Mouse (Mus musculus): ENCODE measurements around the gene Tmem108. TPM values are rescaled to one million over a fixed set of nuclear protein-coding genes. Genes with fewer than 3 reads are reported as not detected.

Tmem108 gene
- total RNA-seq, 2 experiments from 2014 or later: 4.1 to 5.9 TPM

DNA sequence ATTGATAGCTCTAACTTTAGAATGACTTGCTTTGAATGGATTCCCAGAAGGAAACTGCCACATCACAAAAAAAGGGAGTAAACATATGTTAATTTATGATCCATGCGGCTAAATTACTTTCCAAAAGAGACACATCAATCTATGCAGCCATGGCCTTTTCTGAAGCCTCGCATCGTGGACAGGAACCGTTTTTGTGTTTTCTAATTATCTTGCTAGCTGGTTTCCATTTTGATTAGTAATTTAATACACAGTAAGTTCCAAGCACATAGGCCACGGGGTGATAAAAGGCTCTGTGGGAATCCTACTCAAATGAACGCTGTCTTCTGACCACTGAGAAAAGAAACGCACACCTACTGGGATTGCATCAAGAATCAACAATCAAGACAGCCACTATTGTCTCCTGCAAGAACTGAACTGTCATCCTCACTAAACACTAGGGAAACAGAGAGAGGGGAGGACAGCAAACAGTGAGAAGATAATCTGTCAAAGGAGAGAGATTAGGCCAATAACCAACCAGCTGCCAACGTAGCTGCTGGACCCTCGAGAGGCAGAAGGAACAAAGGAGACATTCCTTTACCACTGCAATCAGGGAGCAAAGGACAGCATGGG lies 132.7 kb downstream of the Tmem108 start:
- no peak for DNase-seq

DNA sequence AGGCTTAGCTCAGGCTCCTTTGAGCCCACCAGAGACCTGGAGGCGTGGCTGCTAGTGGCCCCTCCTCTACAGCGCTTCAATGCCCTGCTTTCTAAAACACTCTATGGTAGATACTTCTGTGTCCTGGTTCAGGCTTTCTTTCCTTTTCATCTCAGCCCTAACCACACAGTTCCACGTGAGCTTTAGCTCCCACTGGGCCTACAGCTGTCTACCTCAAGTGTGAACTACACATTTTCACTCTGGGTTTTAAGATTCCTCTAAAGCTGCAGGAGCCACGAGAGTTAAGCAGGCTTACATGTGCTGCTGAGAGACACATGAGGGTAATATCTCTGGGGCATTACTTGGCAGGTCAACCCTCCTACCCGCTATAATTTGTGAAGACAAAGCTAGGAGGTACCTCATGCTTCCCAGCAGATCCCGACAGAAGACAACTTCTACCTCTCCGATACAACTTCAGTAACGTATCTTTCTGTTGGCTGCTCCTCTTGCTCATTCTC lies 134.2 kb downstream of the Tmem108 start:
- no peak for DNase-seq

- no peak for DNase-seq
Measured at GRCm38 (mm10) chr9:103626156-103626555, 135.5 kb downstream of the Tmem108 start.

GRCm38 (mm10) chr9:103624649-103625048 lies 137.0 kb downstream of the Tmem108 start:
- peak; percentile 83 for DNase-seq

GRCm38 (mm10) chr9:103623560-103624316 lies 137.9 kb downstream of the Tmem108 start:
- DNase-seq: no peak

- no peak for DNase-seq
Measured at GRCm38 (mm10) chr9:103622988-103623387, 138.6 kb downstream of the Tmem108 start.

GRCm38 (mm10) chr9:103621870-103622269 lies 139.8 kb downstream of the Tmem108 start:
- no peak for DNase-seq

- no peak for DNase-seq
Measured at GRCm38 (mm10) chr9:103620517-103621212, 141.0 kb downstream of the Tmem108 start.

DNA sequence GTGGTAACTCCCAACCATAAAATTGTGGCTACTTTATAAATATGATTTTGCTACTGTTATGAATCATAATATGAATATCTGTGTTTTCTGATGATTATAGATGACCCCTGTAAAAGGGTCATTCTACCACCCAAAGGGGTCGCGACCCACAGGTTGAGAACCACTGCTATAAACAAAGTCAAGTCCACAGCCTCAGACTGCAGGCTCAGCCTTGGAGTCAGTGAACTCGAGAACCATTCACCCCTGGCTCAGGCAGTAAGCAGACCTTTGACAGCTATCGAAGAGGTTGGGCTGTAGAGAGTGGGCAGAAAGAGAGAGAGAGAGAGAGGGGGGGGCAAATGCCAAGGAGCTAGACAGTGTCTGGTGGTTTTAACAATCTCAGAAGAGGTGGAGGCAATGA lies 147.4 kb downstream of the Tmem108 start:
- no peak for DNase-seq

GRCm38 (mm10) chr9:103608161-103609058 lies 153.2 kb downstream of the Tmem108 start:
- no peak for DNase-seq

DNA sequence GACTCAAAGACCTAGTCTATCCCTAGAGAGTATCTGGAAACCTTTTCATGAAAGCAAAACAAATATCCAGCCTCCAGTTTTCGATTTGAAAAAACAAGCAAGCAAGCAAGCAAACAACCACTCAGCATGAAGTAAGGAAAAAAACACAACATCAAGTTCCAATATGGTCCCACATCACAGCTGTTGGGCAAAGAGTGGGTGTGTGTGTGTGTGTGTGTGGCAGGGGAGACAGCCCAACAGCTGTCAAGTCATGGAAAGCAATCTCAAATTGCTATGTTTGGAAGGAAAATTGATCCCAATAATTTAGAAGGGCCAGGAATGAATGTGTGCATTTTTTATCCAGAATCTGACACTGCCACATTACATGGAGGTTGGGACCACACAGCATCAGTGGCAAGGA lies 155.6 kb downstream of the Tmem108 start:
- no peak for DNase-seq

- no peak for DNase-seq
Measured at GRCm38 (mm10) chr9:103603792-103604191, 157.8 kb downstream of the Tmem108 start.

GRCm38 (mm10) chr9:103601878-103602277 lies 159.8 kb downstream of the Tmem108 start:
- DNase-seq: no peak

GRCm38 (mm10) chr9:103600834-103601233 lies 160.8 kb downstream of the Tmem108 start:
- DNase-seq: no peak

- DNase-seq: no peak
Measured at GRCm38 (mm10) chr9:103599908-103600307, 161.7 kb downstream of the Tmem108 start.

DNA sequence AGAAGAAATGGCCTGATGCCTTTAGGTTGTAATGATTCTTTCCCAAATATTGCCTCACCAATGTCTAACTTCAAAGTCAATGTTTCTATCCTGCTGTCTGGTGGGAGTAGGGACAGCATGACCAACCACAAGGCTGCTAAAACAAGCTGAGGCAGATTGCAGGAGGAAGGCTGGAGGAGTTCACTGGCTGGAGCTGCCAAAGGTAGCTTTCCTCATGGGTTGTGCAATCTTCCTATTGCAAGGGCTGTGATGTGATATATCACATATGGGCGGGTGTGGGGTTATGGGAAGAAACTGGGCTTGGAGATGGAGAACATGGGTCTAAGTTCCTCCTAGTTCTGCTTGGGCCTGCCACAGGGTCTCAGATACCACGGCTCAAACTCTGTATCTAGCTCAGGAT lies 163.8 kb downstream of the Tmem108 start:
- DNase-seq: no peak

DNA sequence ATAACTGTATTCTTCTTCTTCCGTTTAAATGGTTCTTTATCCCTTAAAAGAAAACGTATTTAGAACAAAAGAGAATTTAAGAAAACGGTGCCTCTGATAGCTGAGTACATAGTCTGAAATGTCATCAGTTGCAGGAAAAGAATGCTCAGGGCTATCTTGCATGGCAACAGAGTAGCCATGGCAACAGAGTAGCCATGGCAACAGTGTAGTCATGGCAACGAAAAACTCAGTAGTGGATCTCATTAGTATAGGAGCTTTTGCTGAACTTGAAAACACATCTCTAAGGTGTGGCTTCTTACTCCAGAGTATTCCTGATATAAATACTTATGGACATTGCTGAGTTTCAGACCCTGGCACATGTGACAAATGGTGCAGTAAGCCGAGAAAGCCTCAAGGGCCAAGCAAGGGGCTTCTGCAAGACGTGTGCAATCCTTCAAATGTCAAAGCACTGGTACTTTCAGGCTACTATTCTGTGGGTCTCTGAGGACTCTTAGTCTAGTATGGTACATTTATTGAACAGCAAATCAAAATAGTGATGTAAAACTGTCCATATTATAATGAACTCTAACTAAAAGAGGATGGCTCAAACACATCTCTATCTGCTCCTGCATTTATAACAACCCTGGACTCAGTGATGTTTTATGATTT lies 166.3 kb downstream of the Tmem108 start:
- peak; percentile 62 for DNase-seq

- no peak for DNase-seq
Measured at GRCm38 (mm10) chr9:103594423-103595189, 167.0 kb downstream of the Tmem108 start.

- DNase-seq: no peak
Measured at GRCm38 (mm10) chr9:103593079-103593478, 168.6 kb downstream of the Tmem108 start.

DNA sequence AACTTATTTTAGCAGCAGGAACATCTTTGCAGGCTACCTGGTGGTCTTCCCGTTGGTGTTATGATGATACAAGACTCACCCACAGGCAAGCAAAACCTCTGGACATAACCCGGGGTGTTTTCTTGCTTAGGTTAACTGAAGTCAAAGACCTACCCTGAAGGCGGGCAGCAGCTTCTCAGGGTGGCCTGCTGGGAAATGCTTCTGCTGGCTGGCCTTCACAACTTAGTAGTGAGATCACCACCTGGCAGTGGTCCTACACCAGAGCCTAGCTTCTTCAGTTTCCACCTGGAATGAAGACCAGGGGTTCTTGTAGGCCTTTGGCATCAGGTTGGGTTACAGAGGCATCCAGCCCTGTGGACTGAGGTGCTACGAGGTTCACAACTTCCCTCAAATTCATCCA lies 169.7 kb downstream of the Tmem108 start:
- no peak for DNase-seq

GRCm38 (mm10) chr9:103590801-103591200 lies 170.8 kb downstream of the Tmem108 start:
- no peak for DNase-seq
